Mouse (Mus musculus): Measurements from ENCODE around the gene Col6a6. TPM values are rescaled to one million over a fixed set of nuclear protein-coding genes. Genes with fewer than 3 reads are reported as not detected.

The Col6a6 gene
- polyA plus RNA-seq, 1 experiment from 2014 or later = 0.83 TPM

GRCm38 (mm10) chr9:105788203-105788602, 39.8 kb downstream of the Col6a6 start:
- Histone ChIP-seq H3K27me3 (ENCODE audit: control insufficient read depth, insufficient read depth, low read length) (no peaks in the 10 kb centered on the region), H3K4me1 (ENCODE audit: control insufficient read depth, insufficient read depth, low read length) (no peaks in the 10 kb centered on the region), H3K4me3 (ENCODE audit: low read length) (no peak overlapping the region), H3K9me3 (ENCODE audit: control insufficient read depth, low read length) (no peaks in the 10 kb centered on the region), H3K27ac (ENCODE audit: low read depth, low read length) (no peak overlapping the region), H3K4me2 (replicated peaks; ENCODE audit: low read depth, low read length) (no peak overlapping the region), H3K36me3 (ENCODE audit: control insufficient read depth, insufficient read depth, low read length) (no peaks in the 10 kb centered on the region), H3K9ac (ENCODE audit: low read depth, low read length) (no peak overlapping the region)
- WGBS = 33% methylated on average over 3 of the region's 3 CpGs
- no peak for ATAC-seq (ENCODE audit: low FRiP score, low TSS enrichment)

GRCm38 (mm10) chr9:105787800-105788199, 40.2 kb downstream of the Col6a6 start:
- H3K4me1 ChIP-seq (ENCODE audit: control insufficient read depth, insufficient read depth, low read length) = no peaks in the 10 kb centered on the region
- no peak for ATAC-seq (ENCODE audit: low FRiP score, low TSS enrichment)
- H3K9ac ChIP-seq (ENCODE audit: low read depth, low read length) = no peak overlapping the region
- H3K27ac ChIP-seq (ENCODE audit: low read depth, low read length) = no peak overlapping the region
- H3K27me3 ChIP-seq (ENCODE audit: control insufficient read depth, insufficient read depth, low read length) = no peaks in the 10 kb centered on the region
- 45% methylated on average over 11 of the region's 11 CpGs for WGBS
- no peaks in the 10 kb centered on the region for H3K36me3 ChIP-seq (ENCODE audit: control insufficient read depth, insufficient read depth, low read length)
- H3K4me2 ChIP-seq (replicated peaks; ENCODE audit: low read depth, low read length) = no peak overlapping the region
- no peak overlapping the region for H3K4me3 ChIP-seq (ENCODE audit: low read length)
- H3K9me3 ChIP-seq (ENCODE audit: control insufficient read depth, low read length) = no peaks in the 10 kb centered on the region

GRCm38 (mm10) chr9:105784026-105784425, 43.9 kb downstream of the Col6a6 start:
- Histone ChIP-seq H3K36me3 (ENCODE audit: control insufficient read depth, insufficient read depth, low read length) (no peaks in the 10 kb centered on the region), H3K27me3 (ENCODE audit: control insufficient read depth, insufficient read depth, low read length) (no peaks in the 10 kb centered on the region), H3K27ac (ENCODE audit: low read depth, low read length) (no peak overlapping the region), H3K9ac (ENCODE audit: low read depth, low read length) (no peak overlapping the region), H3K4me3 (ENCODE audit: low read length) (no peak overlapping the region), H3K9me3 (ENCODE audit: control insufficient read depth, low read length) (no peaks in the 10 kb centered on the region), H3K4me1 (ENCODE audit: control insufficient read depth, insufficient read depth, low read length) (no peaks in the 10 kb centered on the region), H3K4me2 (replicated peaks; ENCODE audit: low read depth, low read length) (no peak overlapping the region)
- ATAC-seq (ENCODE audit: low FRiP score, low TSS enrichment) = no peak
- WGBS = 92% methylated on average over 4 of the region's 4 CpGs

DNA sequence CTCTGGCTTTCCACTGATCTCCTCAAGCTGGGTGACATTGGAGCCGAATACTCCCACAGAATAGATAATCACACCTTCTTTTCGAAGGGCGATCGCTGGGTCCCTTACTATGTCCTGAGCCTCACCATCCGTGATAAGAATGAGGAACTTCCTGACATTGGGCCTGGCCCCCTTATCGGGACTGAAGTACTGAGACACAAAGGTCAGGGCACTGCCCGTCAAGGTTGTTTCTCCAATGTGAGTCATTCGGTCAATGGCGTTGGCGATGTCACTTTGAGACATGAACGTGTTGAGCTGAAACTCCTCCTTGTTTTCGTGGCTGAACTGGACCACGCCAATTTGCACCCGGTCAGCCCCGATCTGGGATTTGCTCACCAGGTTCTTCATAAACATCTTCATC, 47.3 kb downstream of the Col6a6 start:
- Histone ChIP-seq H3K9ac (ENCODE audit: low read depth, low read length) (no peak overlapping the region), H3K36me3 (ENCODE audit: control insufficient read depth, insufficient read depth, low read length) (no peaks in the 10 kb centered on the region), H3K4me1 (ENCODE audit: control insufficient read depth, insufficient read depth, low read length) (no peaks in the 10 kb centered on the region), H3K4me3 (ENCODE audit: low read length) (no peak overlapping the region), H3K4me2 (replicated peaks; ENCODE audit: low read depth, low read length) (no peak overlapping the region), H3K27me3 (ENCODE audit: control insufficient read depth, insufficient read depth, low read length) (no peaks in the 10 kb centered on the region), H3K9me3 (ENCODE audit: control insufficient read depth, low read length) (no peaks in the 10 kb centered on the region), H3K27ac (ENCODE audit: low read depth, low read length) (no peak overlapping the region)
- 87% methylated on average over 15 of the region's 15 CpGs for WGBS
- ATAC-seq (ENCODE audit: low FRiP score, low TSS enrichment) = no peak

GRCm38 (mm10) chr9:105778741-105779140, 49.2 kb downstream of the Col6a6 start:
- H3K9me3 ChIP-seq (ENCODE audit: control insufficient read depth, low read length) = no peaks in the 10 kb centered on the region
- no peaks in the 10 kb centered on the region for H3K27me3 ChIP-seq (ENCODE audit: control insufficient read depth, insufficient read depth, low read length)
- H3K27ac ChIP-seq (ENCODE audit: low read depth, low read length) = no peak overlapping the region
- no peak overlapping the region for H3K4me2 ChIP-seq (replicated peaks; ENCODE audit: low read depth, low read length)
- no peak overlapping the region for H3K4me3 ChIP-seq (ENCODE audit: low read length)
- 90% methylated on average over 6 of the region's 6 CpGs for WGBS
- no peak overlapping the region for H3K9ac ChIP-seq (ENCODE audit: low read depth, low read length)
- no peak for ATAC-seq (ENCODE audit: low FRiP score, low TSS enrichment)
- no peaks in the 10 kb centered on the region for H3K4me1 ChIP-seq (ENCODE audit: control insufficient read depth, insufficient read depth, low read length)
- no peaks in the 10 kb centered on the region for H3K36me3 ChIP-seq (ENCODE audit: control insufficient read depth, insufficient read depth, low read length)

DNA sequence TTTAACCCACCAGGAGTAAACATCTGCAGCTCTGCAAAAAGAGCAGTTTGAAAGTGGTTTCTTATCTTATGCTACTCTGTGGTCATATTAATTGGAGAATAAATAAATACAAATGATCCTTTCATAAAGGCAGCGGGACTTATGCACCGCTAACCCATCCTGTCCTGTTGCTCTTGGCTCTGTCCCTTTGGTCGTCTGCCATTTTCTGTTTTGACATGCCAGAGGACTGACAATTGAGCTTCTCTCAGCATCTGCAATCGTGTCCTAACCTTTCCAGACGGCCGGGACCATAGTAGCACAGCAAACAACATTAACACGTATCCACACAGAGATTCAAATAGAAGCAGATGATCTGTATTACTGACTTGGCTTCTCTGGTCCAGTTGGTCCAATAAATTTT, 53.1 kb downstream of the Col6a6 start:
- Histone ChIP-seq H3K4me3 (ENCODE audit: low read length) (no peak overlapping the region), H3K9ac (ENCODE audit: low read depth, low read length) (no peak overlapping the region), H3K4me1 (ENCODE audit: control insufficient read depth, insufficient read depth, low read length) (no peaks in the 10 kb centered on the region), H3K9me3 (ENCODE audit: control insufficient read depth, low read length) (no peaks in the 10 kb centered on the region), H3K27me3 (ENCODE audit: control insufficient read depth, insufficient read depth, low read length) (no peaks in the 10 kb centered on the region), H3K4me2 (replicated peaks; ENCODE audit: low read depth, low read length) (no peak overlapping the region), H3K36me3 (ENCODE audit: control insufficient read depth, insufficient read depth, low read length) (no peaks in the 10 kb centered on the region), H3K27ac (ENCODE audit: low read depth, low read length) (no peak overlapping the region; the same call in 1 of the 2 replicates)
- ATAC-seq (ENCODE audit: low FRiP score, low TSS enrichment) = no peak; the same call in 1 of the 2 replicates
- WGBS = 66% methylated on average over 7 of the region's 7 CpGs

GRCm38 (mm10) chr9:105774321-105774720, 53.6 kb downstream of the Col6a6 start:
- Histone ChIP-seq H3K27ac (ENCODE audit: low read depth, low read length) (no peak overlapping the region; the same call in 1 of the 2 replicates), H3K4me3 (ENCODE audit: low read length) (no peak overlapping the region), H3K36me3 (ENCODE audit: control insufficient read depth, insufficient read depth, low read length) (no peaks in the 10 kb centered on the region), H3K9me3 (ENCODE audit: control insufficient read depth, low read length) (no peaks in the 10 kb centered on the region), H3K4me1 (ENCODE audit: control insufficient read depth, insufficient read depth, low read length) (no peaks in the 10 kb centered on the region), H3K9ac (ENCODE audit: low read depth, low read length) (no peak overlapping the region), H3K4me2 (replicated peaks; ENCODE audit: low read depth, low read length) (no peak overlapping the region), H3K27me3 (ENCODE audit: control insufficient read depth, insufficient read depth, low read length) (no peaks in the 10 kb centered on the region)
- WGBS = 93% methylated on average over 19 of the region's 19 CpGs
- ATAC-seq (ENCODE audit: low FRiP score, low TSS enrichment) = no peak

GRCm38 (mm10) chr9:105771380-105771779, 56.6 kb downstream of the Col6a6 start:
- Histone ChIP-seq H3K4me2 (replicated peaks; ENCODE audit: low read depth, low read length) (no peak overlapping the region), H3K9ac (ENCODE audit: low read depth, low read length) (no peak overlapping the region), H3K27ac (ENCODE audit: low read depth, low read length) (no peak overlapping the region), H3K4me3 (ENCODE audit: low read length) (no peak overlapping the region), H3K4me1 (ENCODE audit: control insufficient read depth, insufficient read depth, low read length) (no peaks in the 10 kb centered on the region), H3K36me3 (ENCODE audit: control insufficient read depth, insufficient read depth, low read length) (no peaks in the 10 kb centered on the region), H3K9me3 (ENCODE audit: control insufficient read depth, low read length) (no peaks in the 10 kb centered on the region), H3K27me3 (ENCODE audit: control insufficient read depth, insufficient read depth, low read length) (no peaks in the 10 kb centered on the region)
- WGBS = 70% methylated on average over 3 of the region's 3 CpGs
- ATAC-seq (ENCODE audit: low FRiP score, low TSS enrichment) = no peak

GRCm38 (mm10) chr9:105770690-105771089, 57.3 kb downstream of the Col6a6 start:
- Histone ChIP-seq H3K27me3 (ENCODE audit: control insufficient read depth, insufficient read depth, low read length) (no peaks in the 10 kb centered on the region), H3K4me2 (replicated peaks; ENCODE audit: low read depth, low read length) (no peak overlapping the region), H3K27ac (ENCODE audit: low read depth, low read length) (no peak overlapping the region), H3K9ac (ENCODE audit: low read depth, low read length) (no peak overlapping the region; the same call in 1 of the 2 replicates), H3K4me1 (ENCODE audit: control insufficient read depth, insufficient read depth, low read length) (0 out of 2 replicates have a peak, but pooled peaks cover 6% of the 10 kb centered on the region), H3K9me3 (ENCODE audit: control insufficient read depth, low read length) (no peaks in the 10 kb centered on the region), H3K36me3 (ENCODE audit: control insufficient read depth, insufficient read depth, low read length) (no peaks in the 10 kb centered on the region), H3K4me3 (ENCODE audit: low read length) (no peak overlapping the region)
- 80% methylated on average over 7 of the region's 7 CpGs for WGBS
- ATAC-seq (ENCODE audit: low FRiP score, low TSS enrichment) = no peak

Data from kidney, embryonic 14.5 days (tissue).